Comparison of ENCODE assay signal across 19 mouse cellular contexts in the genomic region with DNA sequence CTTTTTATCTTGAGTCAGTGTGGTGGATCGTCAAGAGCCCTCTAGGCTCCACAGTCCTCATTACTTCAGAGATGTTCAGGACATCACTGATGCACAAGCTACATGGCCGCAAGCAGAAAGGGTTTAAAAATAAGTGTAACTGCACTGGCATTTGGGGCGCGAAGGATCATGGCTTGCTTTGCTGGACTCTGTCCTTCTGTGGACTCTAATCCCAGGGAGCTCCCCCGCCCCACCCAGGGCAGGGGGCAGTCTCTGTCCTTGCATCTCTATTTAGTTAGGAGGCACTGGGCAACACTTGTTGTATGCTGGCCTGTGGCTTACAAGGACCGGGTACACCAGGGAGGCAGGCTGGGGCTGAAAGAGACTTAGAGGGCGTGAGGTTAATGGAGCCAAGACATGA.
DNase-seq lines count a peak whose midpoint lies in the region; ATAC-seq lines count a peak whose summit lies in the region.
"Had no signal": no experiment of that assay in that cellular context is flagged by ENCODE, and none has a peak within 500 bp of the region (broad histone marks: within the 10 kb centered on the region; RNA-seq: fewer than 3 reads in every experiment).

No protein-coding gene starts in this region.

- peak; percentile 44 for ATAC-seq in frontal cortex, adult (ENCODE audit: low TSS enrichment)
- ATAC-seq in heart, embryonic 11.5 days (replicated peaks; ENCODE audit: insufficient number of reproducible peaks, low FRiP score, low TSS enrichment): no peak
- ATAC-seq: activated CD4-positive, CD25-positive, alpha-beta regulatory T cell, adult 4 months; forebrain, postnatal 0 days; Patski had no signal

- no peaks in the 10 kb centered on the region for H3K4me1 ChIP-seq in heart, embryonic 11.5 days (ENCODE audit: control insufficient read depth, insufficient read depth, low read length)
- H3K4me1 ChIP-seq: embryonic facial prominence, embryonic 12.5 days; forebrain, embryonic 12.5 days; hindbrain, embryonic 12.5 days had no signal

- 79% methylated on average over 7 of the region's 7 CpGs for WGBS in heart, embryonic 11.5 days (ENCODE audit: insufficient replicate concordance)

- H3K27ac ChIP-seq in heart, embryonic 11.5 days (ENCODE audit: low read depth, low read length): no peak overlapping the region
- H3K27ac ChIP-seq: embryonic facial prominence, embryonic 12.5 days; forebrain, embryonic 12.5 days; hindbrain, embryonic 12.5 days had no signal

- DNase-seq in frontal cortex, postnatal 14 days (ENCODE audit: low spot score in 2 of 2): no peak
- peak; percentile 17 for DNase-seq in kidney, postnatal 10 days
- no peak for DNase-seq in kidney, postnatal 4 days
- peak; percentile 14 for DNase-seq in retina, postnatal 1 day
- DNase-seq in retina, embryonic 14.5 days (ENCODE audit: low spot score): no peak
- DNase-seq: adrenal gland, postnatal 14 days; cerebellum, adult 11-12 months; cerebellum, adult 9-10 months; cerebellum, postnatal 25 days; forebrain, postnatal 0 days; heart, postnatal 10 days; heart, postnatal 4 days had no signal

- H3K9me3 ChIP-seq in heart, embryonic 11.5 days (replicated peaks; ENCODE audit: control insufficient read depth, low read length): no peaks in the 10 kb centered on the region
- H3K9me3 ChIP-seq: embryonic facial prominence, embryonic 12.5 days; forebrain, embryonic 12.5 days; hindbrain, embryonic 12.5 days had no signal

- no peak overlapping the region for H3K9ac ChIP-seq in heart, embryonic 11.5 days (ENCODE audit: low read depth, low read length)
- H3K9ac ChIP-seq: embryonic facial prominence, embryonic 12.5 days; forebrain, embryonic 12.5 days; forebrain, postnatal 0 days; hindbrain, embryonic 12.5 days had no signal

- no peak overlapping the region for H3K4me3 ChIP-seq in heart, embryonic 11.5 days (ENCODE audit: low read depth, low read length)
- H3K4me3 ChIP-seq: embryonic facial prominence, embryonic 12.5 days; forebrain, embryonic 12.5 days; hindbrain, embryonic 12.5 days had no signal

- no peaks in the 10 kb centered on the region for H3K36me3 ChIP-seq in heart, embryonic 11.5 days (ENCODE audit: control insufficient read depth, insufficient read depth, low read length)
- H3K36me3 ChIP-seq: embryonic facial prominence, embryonic 12.5 days; forebrain, embryonic 12.5 days; hindbrain, embryonic 12.5 days had no signal

- no peaks in the 10 kb centered on the region for H3K27me3 ChIP-seq in heart, embryonic 11.5 days (ENCODE audit: control insufficient read depth, insufficient read depth, low read length)
- H3K27me3 ChIP-seq: embryonic facial prominence, embryonic 12.5 days; forebrain, embryonic 12.5 days; hindbrain, embryonic 12.5 days; Patski had no signal

- H3K4me2 ChIP-seq in heart, embryonic 11.5 days: no peak overlapping the region
- H3K4me2 ChIP-seq: embryonic facial prominence, embryonic 12.5 days; forebrain, embryonic 12.5 days; hindbrain, embryonic 12.5 days had no signal

Comparison
In these comparisons a context has a peak if more than half of its experiments do, and no peak if none do; other contexts are left out.
1. DNase-seq: peak in kidney, postnatal 10 days (single experiment) and retina, postnatal 1 day (single experiment); none in frontal cortex, postnatal 14 days (0 of 2), kidney, postnatal 4 days (0 of 2) and retina, embryonic 14.5 days (single experiment).